Mouse (Mus musculus) CD4-positive, CD25-positive, alpha-beta regulatory T cell, adult 2 months (primary cell): ENCODE measurements around the gene Ppp1r14b.

Experiments
- DNase-seq: peaks from one replicate; pipeline ENCODE4 v3.0.0-alpha.2; 2012; ENCODE audit warnings: low read depth, low spot score

Ppp1r14b gene

GRCm38 (mm10) chr19:6994002-6994401 lies 19.2 kb downstream of the Ppp1r14b start:
- no peak for DNase-seq

GRCm38 (mm10) chr19:6994489-6994888 lies 19.7 kb downstream of the Ppp1r14b start:
- DNase-seq: no peak

GRCm38 (mm10) chr19:6995255-6995991 lies 20.7 kb downstream of the Ppp1r14b start:
- DNase-seq: no peak

- DNase-seq: peak; percentile 81
Observed at GRCm38 (mm10) chr19:6996006-6996405, 21.2 kb downstream of the Ppp1r14b start, which contains the start of the genes Nudt22 and Trpt1. Gene Nudt22 (minus strand): TSS chr19:6996117. Gene Trpt1 (plus strand): TSS chr19:6996131.

GRCm38 (mm10) chr19:6997721-6998290 lies 23.0 kb downstream of the Ppp1r14b start:
- no peak for DNase-seq

- DNase-seq: no peak
Observed at GRCm38 (mm10) chr19:6999360-7000063, 24.7 kb downstream of the Ppp1r14b start.

GRCm38 (mm10) chr19:7006892-7007593 lies 32.3 kb downstream of the Ppp1r14b start:
- no peak for DNase-seq

- no peak for DNase-seq
Observed at GRCm38 (mm10) chr19:7012426-7012825, 37.7 kb downstream of the Ppp1r14b start.

- no peak for DNase-seq
Observed at GRCm38 (mm10) chr19:7013984-7014383, 39.2 kb downstream of the Ppp1r14b start.

- DNase-seq: no peak
Observed at GRCm38 (mm10) chr19:7014481-7015135, 39.8 kb downstream of the Ppp1r14b start.

GRCm38 (mm10) chr19:7017541-7018457 lies 43.0 kb downstream of the Ppp1r14b start:
- peak; percentile 87 for DNase-seq

- DNase-seq: peak; percentile 31
Observed at GRCm38 (mm10) chr19:7018546-7018945, 43.8 kb downstream of the Ppp1r14b start.

- peak; percentile 88 for DNase-seq
Observed at GRCm38 (mm10) chr19:7019191-7019590, 44.4 kb downstream of the Ppp1r14b start, which contains the start of gene Fermt3. Gene Fermt3 (minus strand): TSS chr19:7019469.

- DNase-seq: peak; percentile 90
Observed at GRCm38 (mm10) chr19:7020224-7020641, 45.5 kb downstream of the Ppp1r14b start.
